Mouse (Mus musculus): ENCODE measurements around the gene Pspn.

Pspn gene

DNA sequence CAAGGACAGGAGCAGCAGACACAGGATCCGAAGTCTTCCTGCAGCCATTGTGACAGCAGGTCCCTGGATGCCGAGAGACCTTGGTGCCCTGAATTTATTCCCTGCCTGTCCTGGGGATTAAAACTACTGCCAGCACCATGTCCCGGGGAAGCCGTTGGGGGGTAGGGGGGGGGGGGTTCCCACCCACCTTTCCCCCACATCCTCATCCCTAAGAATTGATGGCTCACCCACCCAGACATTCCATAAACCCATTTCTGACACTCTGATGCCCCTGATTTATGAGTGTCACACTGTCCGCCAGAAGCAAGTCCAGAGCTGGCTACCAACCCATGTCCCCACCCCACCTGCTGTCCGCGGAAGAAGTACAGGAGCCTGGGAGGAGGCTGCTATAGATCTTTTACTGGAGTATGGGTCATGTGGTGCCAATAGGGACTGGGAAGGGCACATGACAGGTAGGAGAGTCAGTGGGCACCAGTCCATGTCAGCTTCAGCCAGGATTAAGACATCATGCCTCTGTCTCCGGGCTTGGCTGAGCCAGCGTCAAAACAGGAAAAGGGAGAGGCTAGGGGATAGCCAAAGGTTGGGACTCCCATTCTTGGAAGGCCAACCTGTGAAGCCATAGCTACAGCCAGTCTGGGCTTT lies at the start of gene Pspn:
Pspn (minus strand) TSS at position 51 of the 642 bp plus-strand sequence.
- no peak for DNase-seq

DNA sequence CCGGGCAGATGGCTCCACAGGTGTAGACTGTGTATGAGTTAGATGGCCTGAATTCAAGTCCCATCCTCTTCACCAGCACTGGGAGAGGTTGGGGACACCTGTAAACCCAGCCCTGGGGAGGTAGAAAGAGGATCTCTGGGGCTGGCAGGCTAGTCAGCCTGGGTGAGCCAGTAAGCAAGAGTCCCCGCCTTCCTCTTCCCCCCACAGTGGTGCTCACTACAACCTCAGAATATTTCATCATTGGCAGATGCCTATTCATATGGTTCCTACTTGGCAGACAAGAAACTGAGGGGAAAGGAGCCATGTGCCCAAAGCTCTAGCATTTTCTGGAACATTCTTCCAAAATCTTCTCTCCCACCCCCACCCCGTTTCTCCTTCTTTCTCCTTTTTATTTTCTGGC lies 49.0 kb upstream of the Pspn start:
- no peak for DNase-seq

DNA sequence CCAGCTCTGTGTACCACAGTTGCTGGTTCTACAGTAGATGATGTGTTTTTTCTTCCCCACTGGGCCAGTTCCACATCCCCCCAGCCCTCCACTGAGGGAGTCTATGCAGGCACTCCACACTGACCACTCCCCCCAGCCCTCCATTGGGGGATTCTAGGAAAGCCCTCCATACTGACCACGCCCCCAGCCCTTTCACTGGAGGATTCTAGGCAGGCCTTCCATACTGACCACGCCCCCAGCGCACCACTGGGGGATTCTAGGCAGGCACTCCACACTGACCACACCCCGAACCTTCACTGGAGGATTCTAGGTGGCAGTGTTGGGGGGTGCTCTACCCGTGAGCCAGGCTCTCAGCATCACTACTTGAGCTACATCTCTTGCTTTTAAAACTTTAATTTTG lies 47.6 kb upstream of the Pspn start:
- DNase-seq, result no peak

DNA sequence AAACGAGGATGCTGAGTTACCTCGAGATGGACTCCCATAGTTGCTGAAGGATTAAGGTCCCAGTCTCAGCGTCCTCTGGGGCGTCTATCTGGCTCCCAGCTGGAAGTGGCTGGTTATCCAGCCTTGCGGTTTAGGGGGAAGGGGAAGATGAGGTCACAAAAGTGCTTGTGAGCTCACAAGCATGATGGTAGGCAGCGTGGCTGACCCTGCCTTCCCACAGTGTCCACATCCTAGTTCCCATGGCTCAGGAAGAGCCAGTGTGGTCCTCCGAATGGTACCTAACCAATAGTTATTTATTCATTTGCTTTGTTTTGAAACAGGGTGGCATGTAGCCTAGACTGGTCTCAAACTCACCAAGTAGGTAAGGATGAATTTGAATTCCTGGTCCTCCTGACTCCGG lies 41.7 kb upstream of the Pspn start, which contains the start of gene Slc25a41:
Slc25a41 (minus strand) TSS at position 101 of the 400 bp plus-strand sequence.
- DNase-seq, result no peak

DNA sequence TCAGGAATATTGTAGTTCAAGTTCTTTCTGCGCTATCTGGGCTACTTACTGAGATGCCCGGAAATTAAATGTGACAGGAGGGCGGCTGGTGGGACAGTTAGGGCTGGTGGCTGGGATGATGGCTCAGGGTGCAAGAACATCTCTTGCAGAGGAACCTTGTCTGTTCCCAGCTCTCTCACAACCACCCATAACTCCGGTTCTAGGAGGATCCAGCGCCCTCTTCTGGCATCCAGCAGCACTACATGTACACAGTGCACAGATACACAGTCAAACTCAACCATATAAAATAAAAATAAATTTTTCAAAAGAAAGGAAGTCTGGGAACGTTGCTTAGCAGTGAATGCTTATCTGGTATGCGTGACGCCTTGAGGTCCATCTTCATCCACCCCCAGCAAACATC lies 39.2 kb upstream of the Pspn start:
- no peak for DNase-seq

DNA sequence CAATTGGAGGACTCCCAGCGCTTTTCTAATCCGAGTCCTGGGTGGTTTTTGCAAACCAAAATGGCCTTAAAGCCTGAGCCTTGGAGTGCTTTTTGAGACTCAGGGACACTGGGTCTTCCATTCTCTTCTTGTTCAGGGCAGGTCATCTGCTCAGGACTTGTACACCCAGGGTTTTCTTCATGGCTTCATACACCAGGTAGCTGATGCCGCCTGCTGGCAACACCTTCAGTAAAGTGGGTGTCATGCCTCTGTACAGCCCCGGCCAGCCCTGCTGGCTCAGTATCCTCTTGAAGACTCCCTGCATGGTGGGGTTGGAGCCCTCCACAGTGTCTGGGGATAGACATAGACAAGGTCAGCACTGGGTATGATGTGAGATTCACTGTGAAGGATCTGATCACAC lies 33.0 kb upstream of the Pspn start:
- DNase-seq, result peak; percentile 27

DNA sequence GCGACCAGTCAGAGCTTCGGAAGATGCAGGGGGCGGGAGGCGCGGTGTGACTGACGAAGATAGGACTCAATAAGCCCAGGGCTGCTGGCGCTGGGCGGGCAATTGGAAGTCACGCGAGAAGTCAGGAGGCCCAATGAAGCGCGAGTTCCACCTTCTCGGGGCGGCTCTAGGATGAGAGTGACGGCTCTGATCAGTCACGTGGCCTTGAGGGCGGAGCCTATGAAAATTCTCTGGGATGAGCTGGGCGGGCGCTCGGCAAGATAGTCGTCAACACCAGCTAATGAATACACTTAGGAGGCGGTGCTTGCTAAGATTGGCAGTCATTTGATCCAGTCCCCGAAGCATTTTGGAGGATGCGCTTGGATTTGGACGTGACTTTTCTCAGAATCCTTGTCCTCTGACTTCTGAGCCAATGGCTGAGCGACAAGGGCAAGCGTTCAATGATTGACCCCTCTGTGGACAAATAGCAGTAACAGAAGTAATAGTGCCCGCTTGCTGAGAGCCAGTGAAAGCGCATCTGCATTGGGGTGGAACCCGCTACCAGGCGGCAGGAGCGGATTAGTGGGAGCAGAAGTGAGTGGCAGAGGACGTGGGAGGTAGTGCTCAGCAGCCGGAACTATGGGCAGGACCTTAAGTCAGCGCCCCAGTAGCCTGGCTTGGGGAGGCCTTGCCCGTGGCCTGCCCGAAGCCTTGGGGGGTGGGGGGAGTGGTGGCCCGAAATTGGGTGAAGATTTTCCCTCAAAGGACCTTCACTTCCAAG lies 32.0 kb upstream of the Pspn start:
- DNase-seq, result peak; percentile 100

DNA sequence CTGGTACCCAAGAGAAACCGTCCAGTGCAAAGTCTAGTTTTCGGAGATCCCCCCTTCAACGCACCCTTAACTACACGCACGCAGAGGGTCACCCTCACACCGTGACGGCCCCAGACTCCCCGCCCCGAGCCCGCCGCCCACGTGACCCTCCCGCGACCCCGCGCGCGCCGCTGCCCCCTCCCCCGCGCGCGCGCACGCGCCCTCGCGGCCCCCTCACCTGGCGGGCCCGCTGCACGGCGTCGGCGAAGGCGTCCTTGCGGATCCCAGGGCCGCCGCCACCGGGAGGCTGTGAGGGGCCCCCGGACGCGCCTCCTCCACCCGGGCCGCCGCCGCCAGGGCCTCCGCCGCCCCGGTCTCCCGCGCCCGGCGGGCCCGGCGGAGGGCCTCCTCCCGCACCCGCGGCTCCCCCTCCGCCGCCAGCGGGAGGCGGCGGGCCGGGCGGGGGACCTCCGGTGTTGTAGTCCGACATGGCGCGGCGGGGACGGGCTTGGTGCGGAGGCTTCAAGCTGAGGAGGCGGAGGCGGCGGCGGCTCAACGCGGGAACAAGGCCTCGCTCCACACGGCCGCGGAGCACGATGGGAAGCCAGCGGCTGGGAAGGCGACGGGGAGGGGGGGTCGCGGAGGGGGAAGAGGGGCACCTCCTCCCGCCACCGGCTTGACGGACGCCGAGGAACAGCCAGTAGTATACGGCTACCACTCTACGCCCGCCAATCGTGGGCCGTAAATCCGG lies 31.3 kb upstream of the Pspn start, which contains the start of gene Khsrp:
Khsrp (minus strand) TSS at position 592 of the 730 bp plus-strand sequence.
- DNase-seq, result peak; percentile 33

DNA sequence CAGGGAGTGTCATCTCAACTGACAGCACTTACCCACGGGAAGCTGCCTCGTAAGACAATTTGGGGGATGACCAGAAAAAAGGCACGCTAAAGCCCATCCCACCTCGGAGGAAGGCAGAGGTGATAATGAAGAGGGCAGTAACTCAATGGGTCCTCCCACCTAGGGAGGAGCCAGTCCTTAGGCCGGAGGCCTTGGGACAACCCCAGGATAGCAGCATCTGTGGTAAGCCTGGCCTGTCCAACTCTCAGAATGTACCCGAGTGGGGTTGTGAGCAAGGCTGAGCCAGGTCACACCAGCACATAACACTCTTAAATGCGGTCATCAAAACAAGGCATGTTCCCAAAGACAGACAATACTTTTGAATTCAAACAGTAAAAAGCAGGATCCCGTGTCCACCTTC lies 29.9 kb upstream of the Pspn start:
- DNase-seq, result peak; percentile 20

DNA sequence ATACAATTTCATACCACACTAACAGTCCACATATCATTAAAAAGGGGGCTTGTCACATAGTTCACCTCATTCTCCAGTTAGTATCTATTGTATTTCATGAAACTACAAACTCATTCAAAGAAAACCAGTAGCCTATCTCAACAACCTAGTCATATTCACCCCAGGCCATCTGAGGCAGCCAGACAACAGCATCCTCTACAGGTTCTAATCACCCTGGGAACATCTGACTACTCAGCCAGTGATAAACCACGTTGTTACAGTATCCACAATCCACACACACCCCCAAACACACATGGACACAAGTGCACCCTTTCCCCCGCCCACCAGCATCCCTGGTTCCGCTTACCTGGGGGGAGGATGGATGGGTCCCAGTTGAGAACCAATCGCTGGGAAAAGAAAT lies 27.7 kb upstream of the Pspn start:
- DNase-seq, result no peak

DNA sequence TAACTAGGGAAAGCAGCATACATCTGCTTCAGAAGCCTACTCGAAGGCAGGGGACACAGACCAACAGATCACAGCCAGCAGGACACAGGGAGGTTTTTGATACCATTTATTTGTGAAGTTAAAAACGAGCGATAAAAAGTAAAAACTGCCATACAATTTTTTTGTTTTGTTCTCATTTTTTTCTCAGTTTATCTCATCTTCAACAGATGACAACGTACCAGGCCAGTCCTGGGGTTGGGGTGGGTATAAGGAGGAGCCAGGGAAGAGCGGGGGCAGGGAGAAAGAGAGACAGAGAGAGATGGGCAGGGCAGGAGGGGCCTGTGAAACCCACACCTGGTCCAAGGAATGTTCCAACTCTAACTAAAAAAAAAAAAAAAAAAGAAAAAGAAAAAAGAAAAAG lies 21.1 kb upstream of the Pspn start:
- DNase-seq, result no peak

DNA sequence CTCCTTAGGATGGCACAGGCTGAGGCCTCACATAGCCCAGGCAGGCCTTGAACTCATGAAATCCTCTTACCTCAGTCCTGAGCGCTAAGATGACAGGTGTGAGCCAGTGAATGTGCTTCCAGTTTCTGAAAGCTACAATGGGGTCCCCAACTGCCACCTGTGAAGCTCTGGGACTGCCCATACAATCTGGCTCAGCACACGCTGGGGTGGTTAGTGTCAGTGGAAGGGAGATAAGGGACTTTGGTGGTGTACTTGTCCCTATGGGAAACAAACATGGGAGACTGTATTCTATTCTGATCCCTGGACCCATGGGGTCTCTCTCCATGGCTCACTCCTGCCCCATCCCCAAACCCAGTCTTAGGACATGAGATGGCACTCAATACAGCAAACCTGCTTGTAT lies 19.9 kb upstream of the Pspn start:
- DNase-seq, result no peak

DNA sequence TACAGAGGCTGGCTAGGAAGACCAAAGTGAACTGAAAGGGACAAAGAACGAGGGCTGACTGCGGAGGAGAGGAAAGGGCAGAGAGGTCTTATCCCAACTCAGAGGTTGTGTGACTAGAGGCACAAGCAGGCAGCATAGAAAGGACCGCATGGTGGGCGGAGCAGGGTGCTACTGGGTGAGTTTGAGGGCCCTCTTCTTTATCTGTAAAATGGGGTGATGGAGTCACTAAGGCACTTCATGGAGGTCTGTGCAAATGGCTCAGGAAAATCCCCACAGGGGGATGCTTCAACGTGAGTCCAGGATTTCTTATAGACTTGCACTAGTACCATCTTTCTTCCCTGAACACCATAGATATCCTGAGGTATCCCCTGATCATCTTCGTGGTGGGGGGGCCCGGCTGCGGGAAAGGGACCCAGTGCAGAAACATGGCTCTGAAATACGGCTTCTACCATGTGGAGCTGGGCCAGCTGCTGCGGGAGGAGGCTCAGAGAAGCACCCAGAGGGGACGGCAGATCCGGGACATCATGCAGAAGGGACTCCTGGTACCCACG lies 12.5 kb upstream of the Pspn start:
- no peak for DNase-seq

DNA sequence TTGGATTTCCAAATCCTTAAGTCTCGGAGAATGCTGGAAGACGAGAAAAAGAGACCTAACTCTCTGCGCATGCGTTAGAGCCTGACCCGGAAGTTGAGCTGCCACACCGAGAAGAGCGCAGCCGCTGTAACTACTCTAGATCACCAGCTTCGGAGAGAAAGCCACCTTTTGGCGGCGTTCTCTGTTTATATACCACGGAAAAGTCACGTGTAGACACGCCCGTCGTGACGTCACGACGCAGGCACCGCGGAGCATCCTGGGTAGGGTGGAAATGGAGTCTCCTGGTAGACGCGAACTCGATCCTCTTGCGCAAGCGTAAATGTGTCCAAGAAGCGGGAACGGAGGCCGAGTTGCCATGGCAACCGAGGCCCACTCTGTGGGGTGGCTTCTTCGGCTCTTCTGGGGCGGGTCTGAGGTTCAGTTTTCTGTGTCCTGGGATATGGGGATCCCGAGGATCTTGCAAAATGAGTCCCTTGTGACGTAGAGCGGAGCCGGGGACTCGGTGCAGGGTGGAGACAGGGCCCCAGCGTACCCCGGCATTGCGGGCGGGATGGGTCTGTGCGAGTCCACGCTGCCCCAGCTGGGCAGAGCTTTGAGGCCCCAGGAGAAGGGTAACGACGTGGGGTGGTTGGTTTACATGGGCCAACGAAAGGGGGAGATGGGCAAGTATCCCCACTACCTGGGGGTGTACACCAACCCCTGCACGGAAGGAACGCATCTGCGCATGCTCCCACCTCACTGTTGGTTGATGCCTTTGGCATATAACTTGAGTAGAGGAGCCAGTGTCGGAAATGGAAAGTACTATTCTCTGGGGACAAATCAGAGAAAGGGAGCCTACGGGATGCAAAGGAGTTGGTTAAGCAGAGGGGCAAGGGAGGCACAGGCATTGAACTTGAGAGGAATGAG lies 11.7 kb upstream of the Pspn start, which contains the start of the genes Gtf2f1 and Gm17949:
Gtf2f1 (minus strand) TSS at position 53 of the 906 bp plus-strand sequence.
Gm17949 (plus strand) TSS at position 234 of the 906 bp plus-strand sequence.
- peak; percentile 94 for DNase-seq

DNA sequence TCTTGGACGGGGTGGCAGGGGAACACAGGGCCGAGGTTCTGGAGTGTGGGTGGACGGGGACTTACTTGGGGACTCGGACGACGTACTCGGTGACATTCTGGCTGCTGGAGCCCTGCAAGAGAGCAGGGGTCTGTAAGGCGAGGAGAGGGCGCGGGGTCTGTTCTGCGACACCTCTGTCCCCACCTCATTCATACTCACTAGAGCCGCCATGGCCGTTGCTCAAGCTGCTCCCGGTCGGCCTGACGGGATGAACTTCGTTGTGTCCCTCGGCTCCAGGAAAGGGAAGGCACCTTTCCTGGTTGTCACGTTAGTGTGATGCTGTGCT lies 11.1 kb upstream of the Pspn start:
- no peak for DNase-seq

DNA sequence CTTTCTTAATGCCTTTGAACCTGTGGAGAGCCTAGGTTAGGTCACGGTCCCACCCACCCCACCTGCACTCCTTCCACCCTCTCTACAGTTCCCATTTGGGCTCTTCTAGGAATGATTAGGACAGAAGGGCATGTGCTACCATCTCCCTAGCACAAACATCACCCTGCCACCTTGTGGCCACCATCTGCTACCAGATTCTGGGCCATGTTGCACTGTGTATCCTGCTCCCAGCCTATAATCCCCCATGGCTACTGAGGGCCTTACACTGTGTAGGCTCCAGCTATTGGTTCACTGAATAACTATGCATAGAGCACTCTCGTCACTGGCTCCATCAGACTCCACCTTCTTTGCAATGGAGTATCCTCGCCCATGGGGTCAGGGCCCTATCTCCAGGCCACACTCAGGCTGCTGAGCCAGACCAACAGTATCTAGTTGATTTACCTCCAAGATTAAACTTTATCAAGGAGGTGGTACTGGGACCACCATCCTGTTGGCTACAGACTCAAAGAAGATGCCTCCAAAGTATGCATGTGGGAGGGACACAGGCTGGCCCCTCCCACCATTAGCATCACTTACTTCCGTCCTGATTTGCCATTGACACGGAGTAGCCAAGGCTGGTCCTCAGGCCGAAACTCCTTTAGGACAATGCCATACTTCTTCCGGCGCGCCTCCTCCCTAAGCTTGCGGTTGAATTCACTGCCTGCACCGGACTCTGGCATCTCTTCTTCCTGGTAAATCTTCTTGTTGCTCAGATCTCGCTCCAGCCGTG lies 7.5 kb upstream of the Pspn start:
- DNase-seq, result no peak

DNA sequence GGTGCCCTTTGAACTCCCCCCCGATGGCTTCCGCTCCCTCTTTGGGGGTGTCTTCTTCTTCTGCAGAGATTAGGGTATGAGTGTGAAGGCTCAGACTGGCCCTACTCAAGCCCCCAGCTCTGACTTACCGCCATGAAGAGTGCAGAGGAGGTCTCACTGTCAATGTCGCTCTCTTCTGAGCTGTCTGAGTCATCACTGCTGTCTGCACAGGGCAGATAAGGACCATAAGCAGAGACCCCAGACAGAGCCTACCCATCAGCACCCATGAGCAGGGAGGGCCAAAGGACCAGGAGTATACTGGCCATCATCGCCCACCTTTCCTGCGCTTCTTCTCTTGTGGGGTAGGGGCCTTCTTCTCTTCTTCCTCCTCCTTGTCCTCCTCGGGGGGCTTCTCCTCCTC lies 4.2 kb upstream of the Pspn start:
- no peak for DNase-seq

DNA sequence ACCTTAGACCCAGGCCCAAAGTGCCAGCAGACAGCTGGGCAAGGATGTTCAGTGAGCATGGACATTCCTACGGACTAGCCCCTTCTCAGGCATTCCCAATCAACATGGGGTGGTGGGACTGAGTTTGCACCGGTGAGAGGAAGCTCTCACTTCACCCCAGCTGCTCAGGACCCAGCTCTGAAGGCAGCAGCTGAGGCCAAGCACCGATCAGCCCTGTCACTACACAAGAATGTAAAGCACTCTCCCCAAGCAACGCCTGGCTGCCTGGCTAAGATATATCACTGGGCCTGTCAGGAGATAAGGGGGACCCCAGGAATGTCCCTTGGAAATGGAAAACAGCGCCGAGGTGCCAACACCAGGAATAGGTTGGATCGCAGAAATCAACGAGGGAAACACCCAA lies 1.4 kb upstream of the Pspn start:
- DNase-seq, result no peak

DNA sequence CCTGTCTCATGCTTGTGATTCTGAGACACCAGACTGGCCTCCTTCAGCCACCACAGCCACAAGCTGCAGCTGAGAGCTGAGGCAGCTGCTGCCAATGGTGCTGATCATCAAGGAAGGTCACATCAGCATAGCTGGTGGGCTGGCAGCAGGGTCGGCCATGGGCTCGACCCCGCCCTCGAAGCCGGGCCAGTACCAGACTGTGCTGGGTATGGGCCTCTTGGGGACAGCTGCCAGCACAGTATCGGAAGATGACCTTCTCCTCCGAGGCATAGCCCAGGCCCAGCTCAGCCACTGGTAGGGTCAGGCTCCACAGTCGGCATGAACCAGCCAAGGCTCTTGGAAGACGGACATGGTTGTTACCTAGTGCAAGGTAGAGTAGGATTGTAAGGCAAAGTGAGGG lies 404 bp downstream of the Pspn start:
- no peak for DNase-seq

DNA sequence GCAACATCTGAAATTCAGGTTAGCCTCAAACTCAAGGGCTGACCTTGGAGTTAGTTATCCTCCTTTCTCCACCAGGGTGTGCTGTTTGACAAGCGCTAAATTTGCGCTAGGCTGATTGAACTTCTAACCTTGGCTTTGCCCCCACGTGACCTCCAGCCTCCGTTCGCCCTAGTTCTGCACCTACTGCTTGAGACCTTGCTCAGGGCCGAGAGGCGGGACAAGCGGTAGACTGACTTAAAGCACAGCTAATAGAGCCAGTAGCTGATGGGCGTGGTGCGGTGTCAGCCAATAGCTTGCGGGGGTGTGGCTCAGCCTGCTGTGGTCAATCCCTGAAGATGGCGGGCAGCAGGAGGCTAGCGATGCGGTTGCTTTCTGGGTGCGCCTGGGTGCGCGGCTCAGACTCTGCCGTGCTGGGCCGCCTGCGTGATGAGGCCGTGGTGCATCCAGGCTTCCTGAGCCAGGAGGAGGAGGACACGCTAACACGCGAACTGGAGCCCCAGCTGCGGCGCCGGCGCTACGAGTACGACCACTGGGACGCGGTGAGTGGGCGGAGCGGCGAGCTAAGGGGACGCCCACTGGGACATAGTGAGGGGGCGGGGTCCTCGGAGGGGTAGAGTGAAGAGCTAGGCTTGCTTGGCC lies 2.7 kb downstream of the Pspn start, which contains the start of gene Alkbh7:
Alkbh7 (plus strand) TSS at position 311 of the 639 bp plus-strand sequence.
- DNase-seq, result peak; percentile 100

DNA sequence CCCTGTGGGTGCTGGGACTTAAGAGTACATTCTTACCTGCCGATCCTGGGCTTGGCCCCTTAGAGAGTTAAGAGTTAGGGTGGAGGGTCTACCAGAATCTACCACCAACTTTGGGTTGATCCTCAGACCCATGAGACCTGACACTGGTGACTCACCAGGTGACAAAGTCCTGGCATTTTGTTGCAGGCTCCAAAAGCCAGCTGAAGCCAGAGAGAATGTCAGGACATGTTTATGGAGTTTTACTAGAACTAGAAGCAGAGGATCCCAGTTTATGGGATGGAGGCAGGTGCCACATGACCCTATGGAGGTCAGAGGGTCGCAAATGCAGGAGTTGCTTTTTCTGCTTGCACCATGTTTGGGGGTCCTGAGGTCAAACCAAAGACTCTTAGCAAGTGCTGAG lies 3.3 kb downstream of the Pspn start:
- DNase-seq, result no peak
